Mouse (Mus musculus) granulocyte monocyte progenitor cell, adult 5-6 weeks (primary cell): Measurements from ENCODE around the gene Plagl1. TPM values are rescaled to one million over a fixed set of nuclear protein-coding genes. Genes with fewer than 3 reads are reported as not detected.

Source experiments
- ATAC-seq: replicated peaks from 2 replicates; pipeline ENCODE4 v1.8.0; 2016; ENCODE audit warnings: mild to moderate bottlenecking, moderate TSS enrichment, inconsistent platforms; ENCODE audit not compliant: poor library complexity, severe bottlenecking
- total RNA-seq, 2 experiments: library from RNA; stranded (forward) in 1 of 2; stranded (reverse) in 1 of 2; fragments of 200-712, 200-1000 nt in 1 of 2; fragments of >200 nt in 1 of 2; fragmentation: Nextera tagmentation in 1 of 2; gene quantifications; 2 replicates each; pipeline ENCODE4 v1.2.3; 2014 to 2017

Gene Plagl1
- total RNA-seq, 2 experiments from 2014 or later: 0.37 TPM; not detected in 1

DNA sequence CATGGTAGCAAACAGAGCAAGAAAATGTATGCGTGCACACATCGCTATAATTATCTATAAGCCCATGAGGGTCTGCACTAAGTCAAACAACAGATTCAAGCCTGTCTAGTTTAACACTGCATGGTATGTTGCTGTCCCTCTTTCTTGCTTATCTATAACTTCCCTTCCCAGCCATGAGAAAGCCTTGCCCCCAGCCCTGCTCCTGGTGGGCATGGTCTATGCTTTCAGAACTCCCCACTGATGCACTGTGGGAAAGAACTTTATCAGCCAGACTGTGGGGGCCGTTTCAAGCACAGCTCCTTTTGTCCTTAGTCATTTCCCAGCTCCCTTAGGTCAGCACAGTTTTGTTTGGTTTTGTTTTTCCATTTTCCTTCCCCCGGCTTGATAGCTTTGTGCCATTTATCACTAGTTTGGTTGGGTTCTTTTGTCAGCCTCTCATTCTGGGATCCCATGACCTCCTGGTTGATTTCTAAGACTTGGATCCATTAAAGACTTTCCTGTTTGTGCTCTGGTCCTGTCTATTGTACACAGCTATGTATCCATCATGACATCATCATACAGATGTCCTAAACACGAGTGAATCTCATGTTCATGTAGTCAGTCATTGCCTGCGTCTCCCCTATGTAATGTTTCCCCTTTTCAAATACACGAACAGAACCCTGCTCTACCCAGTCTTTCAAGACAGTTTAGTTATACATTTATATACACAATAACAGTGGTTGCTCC is 16.7 kb downstream of the Plagl1 start:
- no peak for ATAC-seq

DNA sequence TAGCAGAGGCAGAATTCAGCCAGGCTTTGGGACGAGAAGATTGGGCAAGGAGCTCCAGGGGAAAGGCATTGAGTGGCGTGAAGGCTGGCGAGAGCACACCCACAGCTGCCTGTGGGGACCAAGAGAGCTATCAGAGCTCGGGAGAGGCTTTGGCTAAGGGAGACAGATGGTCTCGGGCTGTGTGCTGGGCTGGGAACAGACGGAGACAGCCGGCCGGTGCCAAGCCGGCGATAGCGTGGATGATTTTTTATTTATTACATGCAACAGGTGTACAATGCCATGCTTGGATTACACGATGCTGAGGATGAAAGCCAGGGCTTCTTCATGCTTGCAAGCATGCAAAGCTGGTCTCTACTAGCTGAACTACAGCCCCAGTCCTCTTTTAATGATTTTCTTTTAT is 22.2 kb downstream of the Plagl1 start:
- no peak for ATAC-seq

DNA sequence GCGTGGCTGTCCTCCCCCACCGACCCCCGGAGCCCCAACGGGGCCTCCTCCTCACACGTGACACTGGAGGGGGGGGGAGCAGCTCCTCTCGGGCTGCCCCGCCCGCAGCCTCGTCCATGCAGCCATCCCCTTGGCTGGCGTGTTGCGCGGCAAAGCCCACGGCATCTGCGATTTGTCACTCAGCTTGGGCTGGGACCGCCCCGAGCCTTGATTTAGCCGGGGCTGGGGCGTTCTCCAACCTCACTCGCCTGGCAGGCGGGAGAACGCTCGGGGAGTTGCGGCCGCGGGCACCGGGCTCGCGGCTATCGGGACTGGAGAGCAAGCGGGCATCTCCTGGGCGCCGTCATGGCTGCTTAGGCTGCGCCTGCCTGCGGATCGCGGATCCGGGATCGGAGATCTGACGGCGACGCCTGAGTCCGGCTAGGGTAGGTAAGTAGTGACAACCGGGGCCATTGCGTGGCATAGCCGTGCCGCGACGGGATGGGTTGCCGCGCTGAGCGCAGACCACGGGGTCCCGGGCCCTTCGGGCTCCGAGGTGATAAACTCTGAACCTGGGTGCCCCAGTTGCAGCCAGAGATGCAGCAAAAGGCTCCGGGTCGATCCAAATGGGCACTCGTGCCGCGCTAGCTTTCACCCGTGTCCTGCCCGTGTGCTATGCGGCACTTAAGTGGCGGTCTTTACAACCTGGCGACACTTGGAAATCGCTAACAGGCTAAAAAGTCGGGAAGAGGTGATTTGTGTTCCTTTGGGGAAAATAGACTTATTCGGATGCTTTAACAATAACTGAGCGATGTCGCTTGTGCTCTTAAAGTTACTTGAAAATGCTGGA is 30.5 kb downstream of the Plagl1 start:
- ATAC-seq: peak; percentile 59

DNA sequence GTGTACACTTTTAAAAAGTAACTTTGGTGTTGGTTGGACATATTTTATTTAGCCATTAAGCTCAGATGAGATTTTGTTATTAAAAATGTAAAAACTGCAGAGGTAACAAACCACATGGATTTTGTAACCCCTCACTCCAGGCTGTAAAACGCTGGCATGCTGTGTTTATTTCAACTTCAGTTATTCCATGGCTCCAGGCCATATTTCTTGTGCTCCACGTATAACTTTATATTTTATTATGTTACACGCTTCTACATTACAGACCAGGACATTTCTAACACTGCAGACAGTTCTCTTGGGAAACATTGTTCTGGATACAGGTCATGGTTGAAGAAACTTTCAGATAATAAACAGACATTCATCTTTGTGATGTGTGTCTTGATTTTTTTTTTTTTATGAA is 32.7 kb downstream of the Plagl1 start:
- ATAC-seq: no peak

DNA sequence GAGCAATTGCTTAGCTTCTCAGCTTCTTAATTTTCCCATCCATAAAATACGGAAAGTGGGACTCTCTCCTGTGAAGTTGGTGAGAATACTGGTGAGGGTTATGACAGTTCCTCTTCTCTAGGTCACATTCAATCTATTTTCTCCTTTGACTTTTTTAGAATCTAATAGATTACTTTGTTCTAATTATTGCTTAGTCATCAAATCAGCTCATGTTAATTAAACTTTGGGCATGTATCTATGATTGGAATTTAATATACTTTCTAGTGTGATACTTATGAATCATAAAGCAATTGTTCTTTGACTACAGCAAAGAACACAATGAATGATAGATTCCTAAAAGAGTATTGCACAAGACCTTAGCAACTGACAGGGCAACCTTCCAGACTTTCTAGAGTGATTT is 38.6 kb downstream of the Plagl1 start:
- ATAC-seq: no peak

DNA sequence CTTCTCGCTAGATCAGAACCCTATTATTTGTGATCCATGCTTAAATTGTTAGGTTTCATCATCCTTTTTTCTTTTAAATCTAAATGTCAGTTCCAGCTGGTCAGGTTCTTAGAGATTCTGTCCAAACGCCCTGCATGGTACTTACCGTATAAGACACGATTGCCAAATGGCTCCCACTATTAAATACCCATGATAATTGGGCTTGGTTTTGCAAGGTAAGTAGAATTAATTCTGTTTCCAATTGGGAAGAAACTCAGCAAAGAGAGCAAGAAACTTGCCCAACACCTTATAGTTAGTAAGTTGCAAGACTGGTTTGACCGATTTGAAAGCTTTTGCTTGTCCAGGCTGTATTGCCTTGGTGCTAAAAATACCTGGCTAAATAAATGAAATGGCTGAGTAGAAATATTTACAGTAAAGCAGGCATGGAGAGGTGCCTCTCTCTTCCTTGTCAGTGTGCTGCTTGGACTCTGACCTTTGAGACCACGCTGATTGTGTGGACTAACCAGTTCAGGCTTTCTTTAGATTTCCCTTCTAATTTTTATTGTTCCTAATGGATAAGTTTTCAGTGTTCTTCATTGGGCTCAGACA is 39.9 kb downstream of the Plagl1 start:
- ATAC-seq: no peak

DNA sequence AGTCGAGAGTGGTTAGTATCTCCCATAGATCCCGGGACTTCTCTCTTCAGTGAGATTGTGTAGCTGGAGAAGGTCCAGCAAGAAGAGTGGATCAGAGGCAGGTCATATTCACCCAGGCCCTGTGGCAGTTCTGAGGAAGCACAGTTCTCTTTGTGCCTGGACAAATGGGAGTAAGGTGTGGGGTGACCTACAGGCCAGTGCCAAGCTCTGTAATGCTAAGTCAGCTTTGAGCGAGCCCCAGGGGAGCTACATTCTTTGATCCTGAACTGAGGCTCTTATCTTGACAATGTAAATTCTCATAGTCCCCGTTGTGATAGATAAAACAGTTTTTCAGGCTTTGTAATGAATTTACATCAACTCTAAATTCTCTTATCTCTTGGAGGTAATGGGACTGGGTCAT is 42.1 kb downstream of the Plagl1 start:
- ATAC-seq: no peak

DNA sequence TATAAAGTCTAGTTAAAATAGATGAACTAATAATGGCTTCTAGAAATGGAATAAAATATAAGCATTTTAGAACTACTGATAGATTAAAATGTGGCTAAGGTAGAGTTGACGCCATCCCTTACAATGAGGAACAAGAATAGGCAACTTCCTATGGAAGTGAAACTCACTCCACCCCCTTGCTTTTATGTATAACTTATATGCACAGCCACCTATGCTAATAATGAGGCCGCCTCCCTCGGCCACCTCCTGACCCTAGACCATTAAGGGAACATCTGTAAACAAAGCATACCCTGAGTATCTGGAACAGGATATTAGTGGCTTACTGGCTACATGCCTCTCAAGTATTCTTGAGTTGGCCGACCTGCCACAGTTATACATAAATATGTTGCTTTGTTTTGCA is 43.5 kb downstream of the Plagl1 start:
- peak; percentile 100 for ATAC-seq

DNA sequence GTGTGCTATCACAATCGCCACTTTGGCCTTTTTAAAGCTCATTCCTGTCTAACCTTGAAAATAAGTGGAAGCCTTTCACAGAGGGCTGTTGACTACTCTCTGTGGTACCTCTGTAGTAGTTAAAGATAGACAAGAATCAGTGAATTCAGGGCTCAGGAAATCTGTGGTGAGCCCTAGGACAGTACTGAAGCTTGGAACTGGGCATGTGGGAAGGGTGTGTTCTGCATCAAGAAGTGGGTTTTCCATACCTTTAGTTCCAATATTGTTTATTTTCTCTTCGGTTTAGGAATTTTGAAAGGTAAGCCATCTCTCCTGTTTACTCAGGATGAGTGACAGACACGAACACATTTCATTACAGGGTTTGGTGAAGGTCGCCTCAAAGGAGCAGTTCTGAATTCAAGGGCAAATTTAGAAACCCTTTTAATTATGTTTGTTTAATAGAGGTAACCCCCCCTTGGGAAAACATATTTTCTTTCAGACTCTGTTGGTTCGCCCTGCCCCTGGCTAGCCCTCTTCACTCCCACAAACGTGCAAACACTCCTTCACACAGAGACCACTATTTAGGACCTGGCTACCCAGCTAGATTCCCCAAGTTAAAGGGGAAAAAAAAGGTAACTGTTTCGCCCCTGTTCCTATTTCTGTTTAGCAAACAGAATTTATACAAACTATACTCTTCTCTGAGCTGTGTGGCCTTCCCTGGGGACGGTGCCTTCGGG is 46.8 kb downstream of the Plagl1 start:
- no peak for ATAC-seq

DNA sequence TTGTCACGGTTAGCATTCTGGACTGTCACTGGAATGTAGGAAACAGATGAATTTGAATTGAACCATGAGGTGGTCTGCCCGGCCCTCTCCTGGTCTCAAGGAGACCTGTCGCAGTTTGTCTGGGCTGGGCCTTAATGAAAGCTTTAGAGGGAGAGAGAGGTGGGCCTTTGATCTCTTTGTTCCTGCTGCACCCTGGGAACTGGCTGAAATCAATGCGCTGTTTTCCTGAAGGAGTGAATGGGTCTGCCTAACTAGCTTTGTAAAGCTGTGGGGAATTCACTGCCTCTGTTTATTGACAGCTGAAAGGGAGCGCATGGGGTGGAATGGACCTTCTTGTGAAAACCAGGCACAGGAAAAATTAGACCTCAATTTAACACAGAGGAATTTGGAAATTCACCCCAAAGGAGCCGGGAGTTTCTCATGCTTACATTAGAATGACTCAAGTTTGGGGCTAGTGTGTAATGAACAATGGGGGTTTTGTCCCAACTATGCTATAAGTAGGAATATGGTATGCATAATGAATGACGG is 47.8 kb downstream of the Plagl1 start:
- no peak for ATAC-seq

DNA sequence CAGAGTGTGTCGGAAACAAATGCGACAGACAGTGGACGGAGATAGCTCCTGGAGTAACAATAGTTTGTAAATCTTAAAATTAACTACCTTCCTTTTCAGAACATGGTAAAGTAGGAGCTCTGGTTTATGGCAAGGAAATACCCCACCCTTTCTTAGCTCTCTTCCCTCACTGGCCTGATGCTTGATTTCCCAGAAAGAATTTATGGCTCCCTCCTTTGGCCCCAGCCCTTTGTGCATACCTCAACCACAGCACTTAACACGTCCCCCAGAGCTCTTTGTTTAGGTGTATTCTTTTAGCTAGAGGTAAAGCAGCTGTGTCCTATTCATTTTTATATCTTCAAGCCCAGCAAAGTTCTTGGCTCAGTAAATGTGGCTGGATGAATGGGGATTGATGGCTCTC is 48.5 kb downstream of the Plagl1 start:
- ATAC-seq: no peak

DNA sequence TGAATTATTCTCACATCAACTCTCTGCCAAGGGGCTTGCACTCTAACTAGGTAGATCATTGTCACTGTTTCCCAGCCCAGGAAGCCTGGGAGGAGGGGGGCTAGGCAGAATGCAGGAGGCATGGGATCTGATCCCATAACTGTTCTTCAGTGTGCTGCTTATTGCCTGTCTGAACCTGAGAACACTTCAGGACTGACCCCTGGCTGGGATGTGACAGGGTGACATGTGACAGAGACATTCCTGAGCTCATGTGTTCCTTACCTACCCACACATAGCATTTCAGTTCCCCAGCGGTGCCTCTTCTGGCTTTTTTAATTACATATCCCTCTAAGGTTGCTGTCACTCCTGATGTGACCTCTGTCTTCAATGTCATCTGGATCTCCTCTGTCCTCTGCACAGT is 49.5 kb downstream of the Plagl1 start:
- ATAC-seq: no peak

DNA sequence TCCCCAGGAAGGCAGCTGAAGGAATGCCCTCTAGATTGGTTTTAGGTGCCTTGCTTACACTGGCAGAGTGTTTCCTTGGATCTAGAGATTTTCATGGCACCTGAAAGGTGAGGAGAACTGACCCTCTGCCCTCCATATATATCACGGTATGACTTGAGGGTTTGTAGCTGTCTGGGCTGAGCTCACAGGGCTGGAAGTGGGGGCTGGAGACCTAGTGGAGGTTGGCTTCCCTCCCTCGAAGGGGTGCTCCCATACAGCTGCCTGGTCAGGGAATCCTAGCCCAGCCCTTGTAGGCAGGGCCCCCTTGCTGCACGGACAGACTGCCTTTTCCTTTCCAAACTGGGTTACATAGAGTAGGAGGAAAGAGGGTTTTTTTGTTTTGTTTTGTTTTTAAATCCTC is 52.5 kb downstream of the Plagl1 start:
- ATAC-seq: no peak

DNA sequence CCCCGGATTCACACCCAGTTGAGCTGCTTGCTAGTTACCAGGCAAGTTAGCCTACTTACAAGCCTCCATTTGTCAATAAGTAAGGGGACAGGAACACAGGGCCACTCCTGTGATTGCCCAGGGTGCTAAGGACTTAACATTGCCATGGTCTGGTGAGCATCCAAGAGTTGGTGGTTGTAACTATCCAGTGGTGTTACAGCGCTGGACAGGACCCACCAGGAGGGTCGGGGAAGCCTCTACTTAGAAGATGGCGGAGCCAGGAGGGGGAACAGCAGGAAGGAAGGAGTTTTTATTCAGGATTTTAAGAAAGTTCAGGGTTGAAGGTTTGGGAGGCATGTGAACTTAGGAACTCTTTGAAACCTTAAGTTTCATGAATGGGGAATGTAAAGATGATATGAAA is 53.3 kb downstream of the Plagl1 start:
- no peak for ATAC-seq

DNA sequence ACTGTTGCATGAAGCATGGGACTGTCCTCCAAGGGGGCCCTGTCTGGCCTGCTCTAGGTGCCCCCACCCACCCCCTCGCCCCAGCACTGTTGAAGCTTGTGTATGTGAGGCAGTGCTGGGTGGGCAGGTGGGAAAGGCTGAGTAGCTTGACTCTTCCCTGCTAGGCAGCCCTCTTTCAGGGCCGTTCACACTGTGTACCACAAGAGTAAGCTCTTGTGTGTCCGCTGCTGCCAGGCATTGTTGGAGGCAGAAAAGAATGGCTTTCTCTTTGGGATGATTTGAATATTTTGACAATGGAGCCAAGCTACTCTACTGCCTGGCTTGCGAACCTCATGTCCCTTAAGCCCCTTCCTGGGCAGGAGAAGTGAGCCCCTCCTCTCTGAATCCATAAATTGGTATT is 54.7 kb downstream of the Plagl1 start:
- no peak for ATAC-seq

DNA sequence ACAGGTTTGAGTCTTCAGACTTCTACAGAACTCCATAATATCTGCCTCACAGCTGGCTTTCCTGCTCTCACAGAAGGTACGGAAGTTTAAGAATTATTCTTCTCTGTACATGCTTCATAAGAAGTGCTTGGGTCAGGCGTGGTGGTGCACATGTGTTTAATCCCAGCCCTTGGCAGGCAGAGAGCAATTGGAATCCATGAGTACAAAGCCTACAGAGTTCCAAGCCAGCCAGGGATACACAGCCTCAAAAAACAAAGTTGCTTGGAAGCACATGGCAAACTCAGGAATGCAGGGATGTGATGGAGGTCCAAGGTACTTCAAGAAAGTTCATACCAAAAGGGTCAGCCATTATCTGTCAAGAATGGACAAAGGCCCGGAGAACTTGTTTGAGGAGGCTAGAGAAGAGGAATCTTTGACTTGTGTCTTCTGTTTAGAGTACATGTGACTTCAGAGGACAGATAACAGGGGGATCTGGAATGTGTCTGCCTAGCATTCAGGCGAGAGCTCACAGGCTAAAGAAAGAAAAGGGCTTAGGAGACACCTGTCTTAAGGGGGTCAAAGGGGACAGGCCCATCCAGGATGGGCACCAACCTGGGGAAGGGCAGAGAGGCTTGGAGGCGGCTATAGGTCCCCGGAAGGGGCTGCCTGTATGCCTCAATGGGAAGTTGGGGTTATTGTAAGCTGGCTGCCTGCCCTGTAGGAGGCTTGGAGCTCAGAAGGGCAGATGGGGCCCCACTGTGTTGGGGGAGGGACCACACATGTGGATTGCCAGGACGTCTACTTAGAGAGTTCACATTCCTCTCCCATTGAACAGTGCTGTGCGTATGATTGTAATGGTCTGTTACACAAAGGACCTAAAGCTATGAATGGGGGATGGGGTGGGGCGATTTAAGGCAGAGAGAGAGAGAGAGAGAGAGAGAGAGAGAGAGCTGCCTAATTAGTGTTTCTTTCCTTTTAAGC is 56.7 kb downstream of the Plagl1 start:
- ATAC-seq: no peak

DNA sequence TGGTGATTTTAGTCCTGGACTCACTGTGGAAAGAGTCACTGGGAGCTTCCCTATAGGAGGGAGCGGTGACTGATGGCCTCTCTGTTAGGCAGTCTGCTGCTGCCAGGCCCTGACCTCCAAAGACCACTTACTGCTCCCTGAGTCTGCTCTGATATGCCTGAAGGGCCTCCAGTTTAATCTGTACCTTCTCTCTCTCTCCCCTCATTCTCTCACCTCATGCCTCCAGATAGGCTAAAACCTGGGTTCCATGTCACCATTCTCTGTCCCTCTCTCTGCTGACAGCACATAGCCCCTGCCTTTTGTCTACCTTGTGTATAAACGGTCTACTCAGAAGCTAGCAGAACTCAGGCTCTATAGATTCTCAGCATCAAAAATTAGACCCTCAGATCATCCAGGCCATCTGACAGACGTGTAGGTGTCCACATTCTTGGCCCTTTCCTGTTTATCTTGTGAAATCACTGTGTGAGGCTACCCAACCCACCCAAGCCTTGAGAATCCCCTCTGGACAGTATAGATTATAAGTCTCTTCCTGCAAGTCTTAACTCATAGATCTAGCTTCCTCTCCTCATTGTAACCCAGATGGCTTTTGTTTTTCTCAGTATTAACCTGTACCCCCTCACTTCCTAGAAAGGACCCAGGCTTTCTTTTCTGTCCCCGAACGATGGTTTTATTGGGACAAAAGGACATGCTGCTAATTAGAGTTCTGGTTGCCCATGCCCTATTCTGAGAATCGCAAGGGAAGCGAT is 57.9 kb downstream of the Plagl1 start:
- no peak for ATAC-seq

DNA sequence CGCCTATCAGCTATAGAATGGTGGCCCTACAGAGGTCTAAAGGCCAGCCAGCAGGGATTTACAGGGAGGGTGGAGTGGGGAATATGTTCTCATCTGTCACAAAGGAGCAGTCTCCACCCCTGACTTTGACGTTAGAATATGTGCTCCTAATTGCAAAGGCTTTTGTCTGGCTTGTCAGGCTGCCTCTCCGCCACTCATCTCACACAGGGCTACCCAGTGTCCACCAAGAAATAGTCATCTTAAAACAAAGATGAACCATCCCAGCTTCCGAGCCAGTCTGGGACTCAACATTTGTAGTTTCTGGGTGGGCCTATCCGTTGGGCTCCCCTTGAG is 58.4 kb downstream of the Plagl1 start:
- ATAC-seq: no peak

DNA sequence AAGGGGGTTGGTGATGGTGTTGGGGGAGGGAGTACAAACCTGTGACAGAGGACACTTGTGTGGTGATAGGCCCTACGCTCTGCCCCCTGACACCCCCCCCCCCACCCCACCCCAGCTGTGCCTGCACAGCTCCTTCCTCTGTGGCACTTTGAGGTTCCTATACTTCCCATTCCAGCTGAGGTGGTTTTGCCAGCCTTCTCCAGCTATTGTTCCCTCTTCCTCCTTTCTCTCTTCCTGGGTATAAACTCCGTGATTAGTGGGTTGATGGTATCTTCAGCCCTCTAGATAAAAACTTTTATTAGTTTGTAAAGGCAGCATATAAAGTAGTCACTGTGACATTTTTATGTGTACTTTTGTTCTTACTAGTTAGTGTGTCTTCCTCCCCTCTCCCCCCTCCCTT is 59.0 kb downstream of the Plagl1 start:
- no peak for ATAC-seq
